Mouse (Mus musculus) forebrain, embryonic 15.5 days (tissue): ENCODE data around the gene Gm15097. TPM values are rescaled to one million over a fixed set of nuclear protein-coding genes. Genes with fewer than 3 reads are reported as not detected.
"Not testable (repeated sequence)": the region's sequence is repeated elsewhere in the genome, so short reads cannot be mapped to it uniquely, and the experiment has no call there.

ENCODE experiments used
- ATAC-seq: fragments of 200-750 bp; cut with Nextera tagmentation; replicated peaks from 2 replicates; pipeline ENCODE4 v1.8.0; 2017; ENCODE audit warnings: mild to moderate bottlenecking, moderate TSS enrichment, moderate library complexity
- H3K27ac ChIP-seq: fragments of 300-500 bp; sonication (generic); replicated peaks from 2 replicates; pipeline ENCODE4 v1.5.1; 2015; ENCODE audit warnings: mild to moderate bottlenecking, inconsistent platforms
- H3K27me3 ChIP-seq: fragments of 300-500 bp; sonication (generic); 2 replicates; pipeline ENCODE4 v1.6.1; 2015; ENCODE audit warnings: inconsistent platforms
- H3K36me3 ChIP-seq: fragments of 300-500 bp; sonication (generic); 2 replicates; pipeline ENCODE4 v1.6.1; 2015; ENCODE audit warnings: mild to moderate bottlenecking, inconsistent platforms
- H3K4me1 ChIP-seq: fragments of 300-500 bp; sonication (generic); 2 replicates; pipeline ENCODE4 v1.6.1; 2015; ENCODE audit warnings: inconsistent platforms
- H3K4me2 ChIP-seq: fragments of 300-500 bp; sonication (generic); replicated peaks from 2 replicates; pipeline ENCODE4 v1.6.1; 2015; ENCODE audit warnings: mild to moderate bottlenecking, inconsistent platforms
- H3K4me3 ChIP-seq: fragments of 300-500 bp; sonication (generic); 2 replicates; pipeline ENCODE4 v1.5.1; 2015; ENCODE audit warnings: mild to moderate bottlenecking, inconsistent platforms
- H3K9ac ChIP-seq: fragments of 300-500 bp; sonication (generic); replicated peaks from 2 replicates; pipeline ENCODE4 v1.6.1; 2015; ENCODE audit warnings: mild to moderate bottlenecking, inconsistent platforms
- H3K9me3 ChIP-seq: fragments of 300-500 bp; sonication (generic); 2 replicates; pipeline ENCODE4 v1.6.1; 2016; ENCODE audit warnings: inconsistent platforms
- WGBS: fragments of 180-500 bp; shearing (Covaris S2); methylation state at CpG from one replicate; pipeline ENCODE4 v1.1.7; 2015; ENCODE audit warnings: mixed read lengths; 5-methylcytosine and 5-hydroxymethylcytosine counted together
- polyA plus RNA-seq: library from polyadenylated mRNA; unstranded; fragments of >200 nt; fragmentation: Nextera tagmentation; extraction: Ambion mirVana; gene quantifications from 2 replicates; pipeline ENCODE4 v1.2.1, GENCODE M21; 2015

Gene Gm15097
- polyA plus RNA-seq = not detected in 2 replicates

DNA sequence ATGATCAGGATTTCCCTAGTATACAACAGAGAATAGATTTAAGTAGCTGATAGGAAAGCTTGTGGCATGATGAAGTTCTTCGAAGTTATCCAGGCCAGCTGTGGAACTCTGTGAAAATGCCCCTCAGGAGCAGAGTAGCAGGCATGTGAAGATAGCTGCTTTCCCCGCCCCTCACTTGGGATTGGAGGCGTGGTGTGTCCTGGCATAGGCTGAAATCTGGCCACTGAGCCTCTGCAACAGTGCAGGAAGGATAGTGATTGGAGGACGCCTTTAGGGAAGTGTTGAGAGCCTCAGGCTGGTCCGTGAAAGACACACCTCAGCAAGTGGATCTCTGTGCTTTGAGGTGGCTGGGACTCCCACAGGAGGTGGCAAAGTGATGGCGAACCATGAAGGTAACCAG lies at the start of gene Gm15097:
Gene Gm15097, plus strand, starts transcription at position 301 of the 400 bp plus-strand sequence.
- no CpG with 5 or more reads among the region's 6 CpGs for WGBS

GRCm38 (mm10) chrX:149762853-149763252 lies 21.4 kb upstream of the Gm15097 start:
- not testable (repeated sequence) for H3K27ac ChIP-seq, H3K27me3 ChIP-seq, H3K4me3 ChIP-seq, H3K4me2 ChIP-seq, H3K36me3 ChIP-seq, H3K9me3 ChIP-seq, ATAC-seq, H3K4me1 ChIP-seq, H3K9ac ChIP-seq
- 50% methylated on average over 4 of the region's 4 CpGs for WGBS

More for the DNA sequence above, at the start of gene Gm15097:
- H3K4me2 ChIP-seq, H3K9me3 ChIP-seq, ATAC-seq, H3K27ac ChIP-seq, H3K27me3 ChIP-seq, H3K4me3 ChIP-seq, H3K36me3 ChIP-seq, H3K9ac ChIP-seq, H3K4me1 ChIP-seq: not testable (repeated sequence)

GRCm38 (mm10) chrX:149811178-149811577 lies 26.9 kb downstream of the Gm15097 start:
- not testable (repeated sequence) for H3K4me3 ChIP-seq, H3K27me3 ChIP-seq, H3K9ac ChIP-seq, H3K4me1 ChIP-seq, ATAC-seq, H3K4me2 ChIP-seq, H3K27ac ChIP-seq, H3K9me3 ChIP-seq, H3K36me3 ChIP-seq
- 84% methylated on average over 6 of the region's 6 CpGs for WGBS

Other genes with a start within 250 kb of the Gm15097 start
- gene Gm10439, start 189.9 kb upstream of the Gm15097 start, polyA plus RNA-seq = not detected in 2 replicates
- not detected in 2 replicates for gene Gm15091, start 157.2 kb downstream of the Gm15097 start, polyA plus RNA-seq